ENCODE assay signal across 22 mouse cellular contexts in the genomic region with DNA sequence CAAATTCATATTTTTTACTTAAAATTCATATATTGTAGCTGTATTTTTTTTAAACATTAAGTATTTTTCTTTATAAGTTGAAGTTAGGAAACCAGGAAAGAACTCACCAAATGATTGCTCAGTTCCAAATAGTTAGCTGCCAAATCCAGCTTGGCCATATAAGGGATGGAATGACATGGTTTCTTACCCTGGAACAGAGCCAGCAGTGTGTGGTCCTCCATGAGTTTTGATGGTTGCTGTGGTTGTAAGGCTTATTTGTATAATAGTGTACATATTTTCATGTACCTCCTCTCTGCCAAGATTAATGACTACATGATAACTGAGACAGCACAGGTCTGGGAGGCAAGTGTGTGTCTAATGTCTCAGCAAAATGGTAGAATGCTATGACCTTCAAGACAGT. TPM values are rescaled to one million over a fixed set of nuclear protein-coding genes. Genes with fewer than 3 reads are reported as not detected.
A peak's percentile ranks its signal among the peaks of the same experiment; 100 is the strongest.
DNase-seq lines count a peak whose midpoint lies in the region; ATAC-seq and TF ChIP-seq lines count a peak whose summit lies in the region.
"Had no signal": no experiment of that assay in that cellular context is flagged by ENCODE, and none has a peak within 500 bp of the region (broad histone marks: within the 10 kb centered on the region; RNA-seq: fewer than 3 reads in every experiment).

No protein-coding gene starts in this region.

- no peak overlapping the region for H3K4me3 ChIP-seq in kidney, postnatal 0 days (replicated peaks; ENCODE audit: low read depth, low read length)
- no peak overlapping the region for H3K4me3 ChIP-seq in kidney, adult 2 months (ENCODE audit: insufficient read depth, low read depth, low read length)
- H3K4me3 ChIP-seq: layer of hippocampus, adult 2 months; neural tube, embryonic 13.5 days had no signal

- H3K9ac ChIP-seq in kidney, postnatal 0 days (ENCODE audit: low read depth, low read length) = no peak overlapping the region
- H3K9ac ChIP-seq: hindbrain, embryonic 14.5 days; neural tube, embryonic 13.5 days had no signal

- peak; percentile 18 to 21 for DNase-seq in heart, adult 18-20 months
- no peak for DNase-seq in heart, postnatal 25 days (ENCODE audit: low spot score)
- DNase-seq in kidney, postnatal 0 days (ENCODE audit: low spot score) = peak; percentile 30
- DNase-seq in kidney, adult 2 months = no peak
- DNase-seq in 3T3-L1 (ENCODE audit: low read depth, low spot score) = peak; percentile 97
- DNase-seq in fibroblast of lung, adult 2 months (ENCODE audit: low read depth) = peak; percentile 76
- no peak for DNase-seq in testis, postnatal 14 days (ENCODE audit: low spot score)
- DNase-seq in adrenal gland, adult 18-20 months (ENCODE audit: low spot score in 2 of 2) = no peak
- DNase-seq: adrenal gland, adult 2 months; cerebellum, adult 11 months; cerebellum, postnatal 14 days; gastrocnemius, postnatal 10 days; kidney, postnatal 10 days; right cerebral cortex, postnatal 14 days; thymus, postnatal 4 days had no signal

- H3K4me1 ChIP-seq in kidney, postnatal 0 days (replicated peaks; ENCODE audit: insufficient read depth, low read length) = no peaks in the 10 kb centered on the region
- no peaks in the 10 kb centered on the region for H3K4me1 ChIP-seq in kidney, adult 2 months (ENCODE audit: control insufficient read depth, insufficient read depth, low read length)
- H3K4me1 ChIP-seq: neural tube, embryonic 13.5 days had no signal

- H3K4me2 ChIP-seq in kidney, postnatal 0 days (ENCODE audit: low read length) = no peak overlapping the region
- H3K4me2 ChIP-seq: hindbrain, embryonic 14.5 days; liver, embryonic 11.5 days; midbrain, embryonic 11.5 days; neural tube, embryonic 13.5 days had no signal

- TF ChIP-seq POLR2A in kidney, adult 2 months (IDR thresholded peaks at IDR 0.05; ENCODE audit: low read depth, low read length) = no peak

- no peaks in the 10 kb centered on the region for H3K27me3 ChIP-seq in kidney, postnatal 0 days (ENCODE audit: insufficient read depth, low read length)
- H3K27me3 ChIP-seq in kidney, adult 2 months (replicated peaks; ENCODE audit: control insufficient read depth, insufficient read depth, low read length) = no peaks in the 10 kb centered on the region
- H3K27me3 ChIP-seq: neural tube, embryonic 13.5 days had no signal

- H3K36me3 ChIP-seq in kidney, postnatal 0 days (ENCODE audit: insufficient read depth, low read length) = no peaks in the 10 kb centered on the region
- H3K36me3 ChIP-seq in kidney, adult 2 months (ENCODE audit: control insufficient read depth, insufficient read depth, low read length) = no peaks in the 10 kb centered on the region
- H3K36me3 ChIP-seq: neural tube, embryonic 13.5 days had no signal

- no peak overlapping the region for H3K27ac ChIP-seq in kidney, postnatal 0 days
- no peak overlapping the region for H3K27ac ChIP-seq in kidney, adult 2 months (ENCODE audit: insufficient read depth, low read depth, low read length)
- H3K27ac ChIP-seq: hindbrain, embryonic 14.5 days; layer of hippocampus, adult 2 months; macrophage; neural tube, embryonic 13.5 days had no signal

- ATAC-seq in kidney, postnatal 0 days (replicated peaks; ENCODE audit: low FRiP score, low read depth) = no peak
- ATAC-seq: intestine, embryonic 16.5 days had no signal

- intact Hi-C loops in heart, postnatal 25 days (cut with DNase I) = no loop called here

- no peaks in the 10 kb centered on the region for H3K9me3 ChIP-seq in kidney, postnatal 0 days (replicated peaks; ENCODE audit: low read length)
- H3K9me3 ChIP-seq: neural tube, embryonic 13.5 days had no signal

- TF ChIP-seq CTCF in kidney, postnatal 0 days (IDR thresholded peaks at IDR 0.05; ENCODE audit: low read depth) = no peak
- TF ChIP-seq CTCF in kidney, adult 2 months (conservative IDR thresholded peaks at IDR 0.05; ENCODE audit: insufficient read depth, insufficient read length, low read depth, low read length) = no peak

RNA-seq across cellular contexts. Expression of a gene that starts 38.3 kb away (rescaled TPM):
- 10 to 100 TPM; 17.3 to 17.7 TPM for total RNA-seq in heart, adult 18-20 months (2021)
- 10 to 100 TPM; 17.1 to 18.9 TPM for total RNA-seq in heart, postnatal 25 days (2021)
- polyA plus RNA-seq in kidney, postnatal 0 days (2015; fragmentation: Nextera tagmentation; extraction: Ambion mirVana) = 55.7 and 58.1 TPM in 2 replicates
- 29.5 and 35.1 TPM in 2 replicates for polyA plus RNA-seq in kidney, adult 2 months (2012; rRNA removed)
- total RNA-seq in adrenal gland, adult 18-20 months (2021) = 10 to 100 TPM; 49.6 to 59.2 TPM

Comparison
In these comparisons a context has a peak if more than half of its experiments do, and no peak if none do; other contexts are left out.
1. DNase-seq: peak in heart, adult 18-20 months (2 of 2), kidney, postnatal 0 days (single experiment), 3T3-L1 (single experiment) and fibroblast of lung, adult 2 months (single experiment); none in heart, postnatal 25 days (single experiment), kidney, adult 2 months (single experiment), testis, postnatal 14 days (single experiment) and adrenal gland, adult 18-20 months (0 of 2).